Mouse (Mus musculus): ENCODE data around the gene Ebf1.

Ebf1 gene

DNA sequence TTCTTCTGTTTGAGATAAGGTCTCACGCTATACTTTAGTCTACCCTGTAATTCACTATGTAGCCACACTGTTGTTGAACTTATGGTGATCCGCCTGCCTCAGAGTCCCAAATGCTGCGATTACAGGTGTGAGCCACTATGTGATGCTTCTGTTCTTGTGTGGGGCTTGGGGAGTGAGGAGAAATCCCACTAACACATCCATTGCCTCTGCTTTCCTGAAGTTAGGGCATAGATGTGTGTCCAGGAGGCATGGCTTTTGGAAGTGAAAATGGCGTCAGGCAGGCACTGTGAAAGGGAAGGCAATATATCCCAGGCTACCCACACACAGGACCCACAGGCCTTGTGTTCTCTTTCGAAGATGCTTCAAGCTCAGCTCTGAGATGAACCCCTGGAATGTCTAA lies 86.8 kb downstream of the Ebf1 start:
- no peak for DNase-seq (ENCODE audit: low spot score in 2 of 2)

DNA sequence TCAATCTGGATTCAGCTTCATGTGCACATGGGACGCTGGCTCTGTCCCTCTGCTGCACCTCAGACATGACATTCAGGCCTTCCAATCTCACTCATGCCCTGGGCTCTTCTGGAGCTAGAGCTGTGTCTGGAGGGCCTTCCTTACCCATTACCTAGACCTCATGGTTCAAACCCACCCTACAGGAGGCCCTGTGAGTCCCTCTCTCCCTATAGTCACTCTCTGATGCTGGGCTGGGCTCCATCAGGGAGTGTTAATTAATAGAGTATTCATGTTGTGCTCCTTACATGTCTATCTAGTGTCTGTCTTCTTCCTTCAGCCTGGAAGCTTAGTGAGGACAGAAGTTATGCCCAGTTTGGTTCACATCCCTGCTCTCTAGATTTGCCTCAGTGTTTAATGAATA lies 88.7 kb downstream of the Ebf1 start:
- no peak for DNase-seq (ENCODE audit: low spot score in 2 of 2)

DNA sequence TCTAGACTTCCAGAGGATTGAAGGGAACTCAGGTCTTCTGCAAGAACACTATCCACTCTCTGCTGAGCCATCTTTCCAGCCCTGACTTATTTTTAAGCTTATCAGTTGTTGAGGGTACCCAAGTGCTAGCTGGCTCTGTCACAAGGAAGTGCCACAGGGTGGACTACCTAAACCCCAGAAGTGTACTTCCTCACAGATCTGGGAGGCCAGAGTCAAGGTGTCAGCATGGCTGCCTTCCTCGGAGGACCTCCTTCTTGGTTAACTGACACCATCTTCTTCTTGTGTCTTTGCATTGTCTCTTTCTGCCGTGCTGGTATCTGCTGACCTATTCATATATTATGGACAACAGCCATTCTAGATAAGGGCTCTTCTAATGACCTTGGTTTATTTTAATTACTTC lies 89.3 kb downstream of the Ebf1 start:
- DNase-seq (ENCODE audit: low spot score in 2 of 2), result no peak

DNA sequence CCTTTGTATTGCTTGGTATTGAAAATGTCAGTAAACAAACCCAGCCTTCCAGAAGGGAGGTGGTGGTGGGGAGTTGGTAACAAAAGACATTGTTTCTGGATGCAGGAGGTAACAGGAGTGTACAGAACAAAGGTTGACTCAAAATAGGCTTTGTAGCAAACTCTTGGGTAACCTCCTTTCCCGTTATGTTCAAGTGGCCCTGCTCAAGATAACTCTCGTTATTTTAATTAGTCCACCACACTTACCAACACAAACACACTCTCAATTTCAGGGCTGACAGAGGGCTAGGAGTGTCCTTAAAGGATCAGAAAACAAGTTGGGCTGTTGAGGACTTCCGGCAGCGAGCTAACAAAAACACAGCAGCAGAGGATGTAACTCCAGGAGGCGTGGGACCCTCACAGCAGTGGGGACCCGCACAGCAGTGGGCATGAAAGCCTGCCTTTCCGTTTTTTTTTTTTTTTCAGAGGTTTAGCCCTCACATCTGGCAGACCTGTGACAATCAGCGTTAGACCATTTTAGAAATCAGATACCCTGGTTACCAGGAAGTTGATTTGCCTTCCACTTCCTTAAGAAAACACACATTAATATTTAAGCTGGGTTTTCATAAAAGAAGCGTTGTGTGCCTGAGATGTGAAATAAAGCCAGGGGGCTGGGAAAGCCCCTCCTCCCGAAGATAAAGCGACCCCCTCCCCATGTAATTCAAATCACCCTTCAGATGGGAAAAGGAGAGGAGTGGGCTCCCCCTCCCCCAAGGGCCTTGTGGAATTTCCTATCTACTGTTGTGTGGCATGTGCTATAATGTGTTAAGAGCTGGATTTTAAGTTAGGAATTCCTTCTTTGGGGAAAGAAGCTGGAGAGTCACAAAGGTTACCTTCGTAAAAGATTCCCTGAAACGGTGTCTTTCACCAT lies 90.5 kb downstream of the Ebf1 start:
- DNase-seq (ENCODE audit: low spot score in 2 of 2), result no peak

DNA sequence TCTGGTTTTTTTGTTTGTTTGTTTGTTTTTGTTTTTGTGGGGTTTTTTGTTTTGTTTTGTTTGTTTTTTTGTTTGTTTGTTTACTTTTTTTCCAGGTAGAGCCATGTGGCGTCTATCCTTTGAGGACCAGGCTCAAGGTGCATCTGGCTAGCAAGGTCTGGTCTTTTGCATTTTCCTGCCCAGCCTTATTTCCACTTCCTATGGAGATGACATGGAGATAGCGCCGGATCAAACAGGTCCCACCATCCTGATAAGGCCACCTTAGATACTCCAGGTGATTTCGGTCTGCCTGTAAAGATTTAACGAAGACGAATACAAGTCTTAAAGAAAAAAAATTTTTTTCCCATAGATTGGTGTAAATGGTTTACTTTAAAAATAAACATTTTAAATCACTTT lies 91.2 kb downstream of the Ebf1 start:
- no peak for DNase-seq (ENCODE audit: low spot score in 2 of 2)

DNA sequence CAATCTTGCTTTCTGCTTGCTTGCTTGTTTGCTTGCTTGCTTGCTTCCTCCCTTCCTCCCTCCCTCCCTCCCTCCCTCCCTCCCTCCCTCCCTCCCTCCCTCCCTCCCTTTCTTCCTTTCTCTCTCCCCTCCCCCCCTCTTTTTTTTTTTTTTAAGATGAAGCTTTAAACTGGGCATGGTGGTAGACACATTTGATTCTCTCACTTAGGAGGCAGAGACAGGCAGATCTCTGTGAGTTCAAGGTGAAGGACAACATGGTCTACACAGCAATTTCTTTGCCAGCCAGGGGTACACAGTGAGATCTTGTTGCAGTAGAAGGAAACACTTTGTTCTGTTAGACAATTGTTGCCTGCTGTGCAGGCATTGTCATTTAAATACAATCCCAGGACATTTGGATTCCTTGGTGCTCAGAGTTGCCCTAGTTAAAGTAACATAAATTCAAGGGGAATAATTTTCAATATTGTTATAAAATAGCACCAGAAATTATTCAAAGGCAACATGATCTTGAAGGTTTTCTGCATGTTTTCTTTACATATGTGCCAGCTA lies 92.0 kb downstream of the Ebf1 start:
- no peak for DNase-seq (ENCODE audit: low spot score in 2 of 2)

DNA sequence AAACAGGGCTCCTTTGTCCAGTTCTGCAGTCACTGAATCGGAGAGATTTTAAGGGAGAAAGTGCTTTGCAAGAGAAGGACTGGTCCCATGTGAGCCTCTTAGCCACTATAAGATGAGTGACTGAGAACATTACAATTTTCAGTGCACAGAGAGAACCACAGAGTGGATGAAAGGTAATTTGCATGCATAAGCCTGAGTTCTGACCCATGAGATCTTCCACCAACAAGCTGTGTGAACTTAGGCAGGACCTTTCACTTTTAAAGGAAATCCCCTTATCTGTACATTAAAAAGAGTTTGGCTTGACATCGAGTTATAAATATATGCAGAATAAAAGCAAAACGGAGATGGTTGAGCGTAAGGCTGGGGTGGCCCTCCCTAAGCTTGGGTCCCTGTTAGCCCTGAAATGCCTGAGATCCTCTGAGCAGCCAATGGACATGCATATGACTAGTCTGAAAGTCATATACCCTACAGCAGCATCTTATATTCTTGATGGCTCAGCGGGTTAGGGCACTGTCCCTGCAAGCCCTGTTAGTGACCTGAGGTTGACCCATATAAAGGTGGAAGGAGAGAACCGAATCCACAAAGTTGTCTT lies 92.8 kb downstream of the Ebf1 start:
- no peak for DNase-seq (ENCODE audit: low spot score in 2 of 2)

DNA sequence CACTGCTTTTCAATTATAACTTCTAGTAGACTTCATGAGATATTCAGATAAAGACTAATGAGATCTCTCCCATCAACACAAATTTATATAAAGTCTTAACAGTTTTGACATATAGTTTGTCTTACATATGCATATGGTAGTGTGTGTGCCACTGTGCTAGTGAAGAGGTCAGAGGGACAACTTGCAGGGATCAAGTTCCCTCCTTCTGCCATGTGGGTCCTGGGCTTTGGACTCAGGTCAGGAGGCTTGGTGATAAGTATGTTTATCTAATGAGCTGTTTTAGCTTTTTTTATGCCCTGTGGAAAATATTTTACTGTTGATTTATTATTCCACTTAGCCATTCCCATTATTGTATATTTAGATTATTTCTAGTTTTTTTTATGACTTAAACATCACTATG lies 93.7 kb downstream of the Ebf1 start:
- no peak for DNase-seq (ENCODE audit: low spot score in 2 of 2)

DNA sequence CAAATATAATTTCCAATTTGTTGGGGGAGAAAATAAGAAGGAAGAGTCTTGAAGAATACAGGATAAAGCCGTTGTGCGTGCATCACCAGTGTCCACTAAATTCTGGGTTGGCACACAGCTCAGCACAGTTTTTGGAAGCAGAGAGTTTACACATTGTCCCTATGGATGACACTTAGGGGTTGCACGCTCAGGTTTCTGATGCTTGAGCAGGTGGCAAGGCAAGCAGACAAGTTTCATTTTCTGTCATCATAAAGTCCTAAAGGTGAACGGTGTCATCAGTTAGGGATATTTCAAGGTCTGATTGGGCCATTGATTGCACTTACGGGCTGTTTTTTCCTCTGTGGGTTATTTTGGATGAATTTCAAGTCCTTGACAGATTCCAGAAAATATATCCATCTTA lies 97.1 kb downstream of the Ebf1 start:
- no peak for DNase-seq (ENCODE audit: low spot score in 2 of 2)

DNA sequence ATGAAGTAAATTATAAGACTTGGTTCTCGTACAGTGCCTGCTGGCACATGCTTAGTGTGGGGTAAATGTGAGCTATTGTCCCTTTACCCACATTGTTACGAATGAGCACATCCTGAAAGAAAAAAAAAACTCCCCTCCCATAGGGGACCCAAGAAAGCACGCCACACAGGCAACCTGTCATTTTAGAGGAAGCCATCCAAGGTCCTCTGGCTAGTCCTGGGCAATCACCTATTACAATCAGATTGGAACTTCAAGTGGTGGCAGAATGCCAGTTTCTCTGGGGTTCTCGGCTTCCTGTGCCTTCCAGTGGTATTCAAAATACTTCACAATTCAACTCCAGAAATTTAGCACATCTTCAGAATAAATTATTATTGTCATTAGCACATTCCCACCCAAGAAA lies 98.7 kb downstream of the Ebf1 start:
- no peak for DNase-seq (ENCODE audit: low spot score in 2 of 2)

DNA sequence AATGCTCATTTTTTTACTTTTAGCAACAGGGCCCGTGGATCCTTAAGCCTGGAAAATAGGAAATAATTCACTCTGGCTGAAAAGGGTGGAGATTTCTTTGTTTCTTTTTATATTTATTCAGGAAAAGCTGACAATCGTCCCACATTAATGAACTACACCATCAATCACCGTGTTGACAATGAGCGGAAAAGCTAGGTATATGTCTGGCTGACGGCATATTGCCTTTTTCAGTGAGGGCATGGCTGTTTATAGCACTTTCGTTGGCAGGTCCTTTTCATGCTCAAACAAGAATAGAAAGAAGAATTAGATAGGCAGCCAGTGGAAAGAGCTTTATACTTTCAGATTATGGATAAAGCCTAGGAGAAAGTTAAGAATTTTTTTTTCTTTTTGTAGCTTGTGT lies 99.8 kb downstream of the Ebf1 start:
- DNase-seq (ENCODE audit: low spot score in 2 of 2), result no peak

DNA sequence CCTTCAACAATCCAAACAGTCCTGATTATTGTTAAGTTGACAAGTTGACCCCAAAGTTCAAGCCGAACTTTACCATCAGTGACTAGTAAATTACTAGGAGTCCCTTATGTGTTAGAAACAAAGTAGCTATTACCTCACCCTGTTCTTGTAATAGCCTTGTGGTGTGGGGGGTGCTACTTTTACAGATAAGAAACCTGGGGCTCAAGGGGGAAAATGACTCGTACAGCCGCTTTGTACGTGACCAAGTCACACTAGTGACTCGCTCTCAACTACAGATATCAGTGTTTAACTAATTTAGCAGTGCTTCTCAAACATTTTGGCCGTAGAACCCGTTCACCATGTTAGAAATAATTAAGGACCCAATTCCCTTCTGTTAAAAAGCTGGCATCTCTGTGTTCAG lies 100.5 kb downstream of the Ebf1 start:
- DNase-seq (ENCODE audit: low spot score in 2 of 2), result no peak

DNA sequence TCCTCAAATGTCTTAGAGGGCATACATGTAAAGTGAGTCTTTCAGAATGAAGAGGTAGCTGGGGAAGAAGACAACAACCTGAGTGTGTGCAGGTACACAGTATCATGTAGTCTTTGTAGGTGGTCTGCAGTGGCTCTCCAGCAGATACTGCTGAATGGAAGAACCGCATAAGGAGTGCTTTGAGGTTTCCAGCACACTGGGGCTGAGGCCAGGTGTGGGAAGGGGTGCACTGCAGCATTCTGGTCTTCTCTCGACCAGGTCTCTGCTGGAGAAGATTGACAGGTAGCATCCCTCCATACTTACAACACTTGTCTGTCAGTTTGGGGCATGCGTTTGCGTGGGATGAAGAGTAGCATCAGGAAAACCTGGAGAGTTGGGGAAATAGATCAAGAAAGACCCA lies 104.9 kb downstream of the Ebf1 start:
- DNase-seq (ENCODE audit: low spot score in 2 of 2), result no peak

DNA sequence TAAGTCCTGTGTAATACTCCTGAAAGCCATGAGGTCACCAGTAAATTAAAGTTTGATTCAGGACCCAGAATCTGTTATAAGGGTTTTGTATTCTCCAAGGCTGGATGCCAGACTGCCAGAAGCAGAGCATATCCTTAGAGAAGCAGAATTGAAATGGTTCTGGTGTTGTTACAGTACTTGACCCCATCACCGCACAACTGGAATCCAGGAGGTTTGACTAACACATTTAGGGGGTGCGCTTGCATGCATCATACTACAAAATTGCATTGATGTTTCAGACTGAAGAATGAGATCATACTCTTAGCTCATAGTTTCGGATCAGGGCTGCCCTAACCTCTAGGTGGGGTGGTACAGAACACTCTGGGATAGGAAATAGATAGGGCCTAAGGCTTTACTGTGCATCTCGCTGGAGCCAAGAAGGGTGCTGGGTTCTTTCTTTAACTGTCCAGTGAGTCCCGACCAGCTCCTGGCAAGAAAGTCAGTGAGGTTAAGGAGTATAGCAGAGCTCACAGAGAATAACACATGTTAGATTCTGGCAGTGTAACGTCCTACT lies 106.9 kb downstream of the Ebf1 start:
- DNase-seq (ENCODE audit: low spot score in 2 of 2), result no peak

DNA sequence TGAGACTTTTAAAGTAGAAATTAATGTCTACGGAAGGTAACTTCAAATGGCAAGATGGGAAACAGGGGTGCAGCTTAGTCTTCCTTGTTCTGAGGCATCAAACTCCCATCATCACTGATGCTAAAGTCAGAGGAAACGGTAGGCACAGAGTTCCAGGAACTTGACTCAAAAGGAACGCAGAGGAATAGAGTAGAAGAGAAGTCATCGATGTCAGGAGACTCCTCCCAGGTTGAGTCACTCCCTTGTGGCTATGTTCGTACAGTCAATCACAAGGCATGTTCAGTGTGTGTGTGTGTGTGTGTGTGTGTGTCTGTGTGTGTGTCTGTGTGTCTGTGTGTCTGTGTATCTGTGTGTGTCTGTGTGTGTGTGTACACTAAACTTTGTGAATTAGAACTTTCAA lies 108.6 kb downstream of the Ebf1 start:
- no peak for DNase-seq (ENCODE audit: low spot score in 2 of 2)

DNA sequence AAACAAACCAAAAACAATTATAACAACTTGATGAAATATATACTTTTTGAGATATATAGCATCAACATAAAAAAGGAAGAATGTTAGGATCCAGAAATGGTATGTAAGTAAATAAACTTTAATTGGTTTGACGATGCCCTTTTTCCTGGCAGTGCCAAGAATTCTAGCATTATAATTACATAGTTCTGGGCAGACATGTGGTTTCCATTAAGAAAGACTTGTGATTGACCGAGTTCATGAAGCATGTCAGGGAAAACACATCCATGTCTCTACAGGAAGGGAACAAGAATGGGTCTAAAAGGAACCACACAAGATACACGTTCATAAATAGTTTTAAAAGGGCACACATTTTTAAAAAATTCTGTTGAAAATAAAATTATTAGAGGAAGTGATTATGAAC lies 110.3 kb downstream of the Ebf1 start:
- DNase-seq (ENCODE audit: low spot score in 2 of 2), result no peak

DNA sequence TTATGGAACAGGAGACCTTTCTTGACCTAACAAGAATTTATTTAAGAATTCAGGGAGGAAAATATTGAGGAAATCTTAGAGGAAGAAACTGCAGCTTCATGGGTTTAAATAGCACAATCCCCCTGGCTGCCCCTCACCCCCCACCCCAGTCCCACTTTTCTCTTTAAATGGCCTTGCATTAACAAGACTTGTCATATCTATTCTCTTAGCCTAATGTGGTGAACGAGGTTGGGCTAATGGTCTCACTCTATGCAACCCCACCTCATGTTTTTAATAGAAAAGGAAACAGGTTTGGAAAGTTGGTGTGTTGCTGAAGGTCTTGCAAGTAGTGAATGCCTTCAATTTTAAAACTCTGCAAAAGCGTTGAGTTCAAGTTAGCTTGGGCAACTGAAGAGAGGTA lies 110.7 kb downstream of the Ebf1 start:
- no peak for DNase-seq (ENCODE audit: low spot score in 2 of 2)

DNA sequence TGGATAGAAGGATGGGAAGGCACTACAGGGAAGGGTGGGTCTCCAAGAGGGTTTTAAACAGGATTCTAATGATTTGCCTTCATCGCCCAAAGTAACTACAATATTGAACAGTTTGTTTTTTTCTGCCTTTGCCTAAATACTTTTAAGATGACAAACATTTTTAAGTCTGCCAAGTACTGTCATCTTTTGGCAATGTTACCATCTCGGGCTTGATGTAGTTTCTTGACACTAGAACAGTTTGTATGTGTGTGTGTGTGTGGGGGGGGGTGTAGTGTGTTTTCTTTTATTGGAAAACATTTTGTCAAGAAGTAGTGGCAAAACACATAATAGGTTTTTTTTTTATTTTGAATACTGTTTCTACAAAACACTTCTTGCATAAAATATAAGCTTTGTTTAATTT lies 111.2 kb downstream of the Ebf1 start:
- DNase-seq (ENCODE audit: low spot score in 2 of 2), result no peak

DNA sequence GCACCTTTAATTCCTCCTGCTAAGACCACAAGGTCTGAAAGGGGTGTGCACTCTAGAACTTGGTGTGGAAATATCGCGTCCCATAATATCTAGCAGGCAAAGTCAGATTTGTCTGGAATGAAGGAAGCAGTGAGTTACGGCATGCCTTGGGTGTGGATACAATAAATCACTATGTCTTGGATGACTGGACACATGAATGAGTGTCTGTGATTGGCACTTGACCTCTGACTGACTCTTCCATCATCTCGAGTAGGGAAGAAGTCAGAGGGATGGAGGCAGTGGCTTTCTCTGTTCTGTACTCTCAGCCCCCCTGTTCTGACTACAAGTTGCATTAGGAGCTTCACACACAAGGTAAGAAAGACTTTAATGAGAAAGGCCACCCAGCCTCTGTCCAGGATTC lies 112.8 kb downstream of the Ebf1 start:
- DNase-seq (ENCODE audit: low spot score in 2 of 2), result no peak

DNA sequence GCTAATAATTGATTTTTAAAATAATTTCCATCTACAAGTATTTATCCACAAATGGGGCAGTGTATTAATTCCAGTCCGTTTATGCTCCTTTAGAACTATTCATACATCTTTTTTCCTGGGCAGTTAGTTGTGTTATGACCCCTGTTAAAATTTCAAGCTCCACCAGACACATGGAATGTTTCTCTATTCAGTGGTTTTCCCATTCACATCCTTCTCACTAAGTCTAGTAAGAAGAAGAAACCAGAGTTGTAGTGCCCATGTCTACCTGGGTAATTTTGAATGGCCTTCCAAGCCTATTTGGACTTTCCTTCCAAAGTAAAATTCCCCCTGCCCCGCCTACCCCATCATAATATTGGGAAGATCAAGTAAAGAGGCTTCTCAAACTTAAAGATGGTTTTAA lies 114.6 kb downstream of the Ebf1 start:
- no peak for DNase-seq (ENCODE audit: low spot score in 2 of 2)

DNA sequence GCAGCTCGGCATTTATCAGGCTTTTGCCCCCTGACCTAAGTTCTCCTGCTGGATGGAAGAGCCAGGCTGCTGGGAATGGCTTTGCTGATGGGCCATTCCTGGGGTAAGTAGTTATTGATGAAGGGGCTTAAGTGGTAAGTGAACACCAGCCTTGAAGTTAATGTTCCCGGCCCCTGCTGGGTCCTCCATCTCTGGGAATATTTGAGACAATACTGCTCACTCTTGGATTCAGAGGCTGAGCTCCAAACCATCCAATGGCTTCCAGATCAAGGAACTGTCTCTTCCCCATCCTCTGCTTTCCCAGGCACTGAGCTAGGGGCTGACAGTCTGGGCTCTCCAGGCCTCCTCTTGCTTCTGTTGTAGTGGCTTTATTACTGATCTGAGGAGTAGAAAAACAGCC lies 116.2 kb downstream of the Ebf1 start:
- DNase-seq (ENCODE audit: low spot score in 2 of 2), result no peak

DNA sequence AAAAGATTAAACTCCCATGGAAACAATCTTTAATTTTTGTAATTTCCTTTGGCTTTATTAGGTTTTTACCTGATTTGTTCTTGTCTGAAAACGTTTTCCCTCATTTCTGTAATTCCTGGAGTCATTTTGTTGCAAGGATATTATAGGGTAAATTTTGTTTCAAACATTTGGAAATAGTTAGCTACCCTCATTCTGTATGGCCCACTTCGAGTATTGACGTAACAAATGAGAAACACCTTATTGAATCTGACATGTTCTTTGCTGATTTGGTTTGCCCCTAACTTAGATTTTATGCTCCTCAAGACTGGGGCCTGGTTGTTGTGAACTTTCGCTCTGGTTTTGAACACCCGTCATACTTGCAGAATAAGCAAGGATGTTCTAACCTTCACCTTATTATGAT lies 120.9 kb downstream of the Ebf1 start:
- DNase-seq (ENCODE audit: low spot score in 2 of 2), result no peak

DNA sequence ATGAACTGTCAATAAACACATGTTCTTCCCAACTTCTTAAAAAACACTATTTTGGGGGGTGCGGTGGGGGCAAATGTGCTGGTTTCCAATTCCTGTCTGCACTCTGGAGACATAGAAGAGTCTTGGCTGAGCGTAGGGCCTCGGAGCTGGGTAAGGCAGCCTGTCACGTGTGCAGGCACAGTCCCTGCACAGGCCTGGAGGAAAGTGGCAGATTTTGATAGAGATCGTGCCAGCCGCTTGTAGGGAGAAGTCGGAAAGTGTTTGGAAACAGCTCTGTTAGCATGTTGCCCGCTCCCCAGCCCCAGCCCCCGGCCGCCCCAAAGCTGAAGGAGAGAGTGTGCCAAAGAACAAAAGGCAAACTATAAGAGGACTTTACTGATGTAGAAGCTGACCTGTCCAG lies 121.7 kb downstream of the Ebf1 start:
- DNase-seq (ENCODE audit: low spot score in 2 of 2), result no peak

Data from urinary bladder, postnatal 4 days (tissue).